ENCODE assay signal across 32 mouse cellular contexts in genomic region chr8:19500524-19500923, GRCm38 (mm10). TPM values are rescaled to one million over a fixed set of nuclear protein-coding genes. Genes with fewer than 3 reads are reported as not detected.
"Had no signal": no experiment of that assay in that cellular context is flagged by ENCODE, and none has a peak within 500 bp of the region (broad histone marks: within the 10 kb centered on the region; RNA-seq: fewer than 3 reads in every experiment).

No protein-coding gene starts in this region.

- H3K4me1 ChIP-seq: heart, embryonic 13.5 days; heart, embryonic 15.5 days; hindbrain, embryonic 13.5 days; hindbrain, embryonic 15.5 days; limb, embryonic 13.5 days; limb, embryonic 15.5 days; liver, embryonic 13.5 days; liver, embryonic 15.5 days had no signal

- H3K36me3 ChIP-seq: heart, embryonic 13.5 days; heart, embryonic 15.5 days; hindbrain, embryonic 13.5 days; hindbrain, embryonic 15.5 days; limb, embryonic 13.5 days; limb, embryonic 15.5 days; liver, embryonic 13.5 days; liver, embryonic 15.5 days had no signal

- DNase-seq: gastrocnemius, postnatal 14 days; gastrocnemius, postnatal 36 days; heart, adult 11 months; heart, adult 2 months; heart, postnatal 14 days; heart, postnatal 36 days; kidney, adult 11 months; kidney, adult 2 months; kidney, postnatal 10 days; kidney, postnatal 25 days; kidney, postnatal 4 days; layer of hippocampus, adult 9-11 months; layer of hippocampus, postnatal 36 days; left cerebral cortex, postnatal 4 days; liver, embryonic 13.5 days had no signal

- H3K27ac ChIP-seq: heart, adult 2 months; heart, embryonic 13.5 days; heart, embryonic 15.5 days; hindbrain, embryonic 13.5 days; hindbrain, embryonic 15.5 days; hindbrain, postnatal 0 days; layer of hippocampus, adult 2 months; limb, embryonic 13.5 days; limb, embryonic 15.5 days; liver, embryonic 13.5 days; liver, embryonic 15.5 days had no signal

- H3K9ac ChIP-seq: heart, embryonic 13.5 days; heart, embryonic 15.5 days; hindbrain, embryonic 13.5 days; hindbrain, embryonic 15.5 days; limb, embryonic 13.5 days; limb, embryonic 15.5 days; liver, embryonic 13.5 days; liver, embryonic 15.5 days had no signal

- H3K4me3 ChIP-seq: heart, adult 2 months; heart, embryonic 13.5 days; heart, embryonic 15.5 days; hindbrain, embryonic 13.5 days; hindbrain, embryonic 15.5 days; layer of hippocampus, adult 2 months; limb, embryonic 13.5 days; limb, embryonic 15.5 days; liver, embryonic 13.5 days; liver, embryonic 15.5 days had no signal

- H3K9me3 ChIP-seq: heart, embryonic 15.5 days; hindbrain, embryonic 15.5 days; liver, embryonic 15.5 days had no signal

RNA-seq across cellular contexts. Expression of gene Defb7, which starts 5.6 kb away (rescaled TPM):
- total RNA-seq: gastrocnemius, adult 18-20 months; gastrocnemius, adult 8-10 months; gastrocnemius, postnatal 14 days; gastrocnemius, postnatal 36 days; heart, adult 2 months; heart, postnatal 14 days; heart, postnatal 36 days; hematopoietic stem cell, adult 5-6 weeks; hindbrain, postnatal 0 days; layer of hippocampus, adult 2 months; layer of hippocampus, postnatal 14 days; layer of hippocampus, postnatal 36 days; left cerebral cortex, adult 18-20 months; left cerebral cortex, adult 8-10 months; left cerebral cortex, postnatal 10 days; left cerebral cortex, postnatal 25 days; left cerebral cortex, postnatal 4 days had no signal

RNA-seq across cellular contexts. Expression of gene Defb8, which starts 53.1 kb away (rescaled TPM):
- total RNA-seq: gastrocnemius, adult 18-20 months; gastrocnemius, adult 8-10 months; gastrocnemius, postnatal 14 days; gastrocnemius, postnatal 36 days; heart, adult 2 months; heart, postnatal 14 days; heart, postnatal 36 days; hematopoietic stem cell, adult 5-6 weeks; hindbrain, postnatal 0 days; layer of hippocampus, adult 2 months; layer of hippocampus, postnatal 14 days; layer of hippocampus, postnatal 36 days; left cerebral cortex, adult 18-20 months; left cerebral cortex, adult 8-10 months; left cerebral cortex, postnatal 10 days; left cerebral cortex, postnatal 25 days; left cerebral cortex, postnatal 4 days had no signal
